Mouse (Mus musculus) heart, postnatal 10 days (tissue): Measurements from ENCODE around the gene Pum2. TPM values are rescaled to one million over a fixed set of nuclear protein-coding genes. Genes with fewer than 3 reads are reported as not detected.
"Not testable (repeated sequence)": the region's sequence is repeated elsewhere in the genome, so short reads cannot be mapped to it uniquely, and the experiment has no call there.

Experiments
- DNase-seq, 2 experiments: peaks; one replicate each; pipeline ENCODE4 v3.0.0; 2021
- intact Hi-C: fragments of 180-260 bp; cut with DNase I; formaldehyde crosslinking; loops from one replicate; pipeline ENCODE4 v1.15.1; 2025
- total RNA-seq, 2 experiments: library from RNA; stranded (reverse); gene quantifications; 2 replicates each; pipeline ENCODE4 v1.2.3; 2021

Gene Pum2
- total RNA-seq, 2 experiments from 2014 or later = 136 to 147 TPM

DNA sequence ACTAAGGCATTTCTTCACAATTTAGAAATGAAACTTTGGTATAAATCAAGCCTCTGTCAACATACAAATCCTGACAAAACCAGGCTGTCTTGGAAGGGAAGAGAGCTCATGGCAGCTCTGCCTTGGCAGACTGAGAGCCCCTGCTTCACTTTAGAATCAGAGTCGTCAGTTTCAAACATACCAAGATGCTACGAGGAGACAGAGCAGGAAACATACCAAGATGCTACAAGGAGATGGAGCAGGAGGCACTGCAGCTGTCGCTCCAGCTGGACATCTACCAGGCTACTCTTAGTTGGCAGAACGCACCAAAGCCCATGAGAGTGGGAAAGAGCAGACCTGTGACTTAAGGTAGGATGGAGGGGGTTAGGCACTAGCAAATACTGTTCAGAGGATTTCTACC is 11.2 kb upstream of the Pum2 start:
- intact Hi-C loops = no loop called here
- no peak for DNase-seq

DNA sequence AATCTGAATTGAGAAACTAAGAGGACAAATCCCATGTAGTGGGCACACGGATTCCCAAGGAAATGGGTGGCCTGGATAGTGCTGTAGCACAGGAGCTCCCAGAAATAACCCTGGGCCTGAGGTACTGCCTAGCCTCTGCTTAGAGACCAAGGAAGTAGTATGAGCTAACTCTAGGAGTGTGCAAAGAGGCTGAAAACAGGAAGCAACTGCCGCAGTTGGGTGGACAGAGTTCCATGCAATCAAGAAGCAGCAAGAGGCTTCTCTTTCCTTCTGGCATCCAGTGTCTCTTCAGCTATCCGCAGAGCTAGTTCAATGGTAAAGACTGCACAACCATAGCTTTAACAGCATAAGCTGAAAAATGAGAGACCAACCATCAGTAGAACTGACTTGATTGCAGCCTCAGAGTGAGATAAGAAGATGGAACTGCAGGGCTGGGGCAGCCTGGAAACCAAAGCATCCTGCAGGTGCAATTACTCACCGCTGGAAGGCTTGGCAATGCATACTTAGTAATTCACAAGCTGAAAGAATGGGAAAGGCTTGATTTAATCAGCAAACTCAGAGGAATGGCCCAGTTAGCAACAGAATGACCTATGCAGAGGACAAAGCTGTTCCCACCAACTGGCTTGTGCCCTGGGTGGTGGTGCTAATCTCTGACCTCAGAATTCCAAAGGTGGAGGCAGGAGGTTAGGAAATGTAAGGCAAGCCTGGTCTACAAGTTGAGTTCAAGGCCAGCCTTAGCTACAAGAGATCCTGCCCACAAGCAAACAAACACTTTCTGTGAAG is 6.3 kb upstream of the Pum2 start:
- DNase-seq = no peak
- intact Hi-C loops = no loop called here

DNA sequence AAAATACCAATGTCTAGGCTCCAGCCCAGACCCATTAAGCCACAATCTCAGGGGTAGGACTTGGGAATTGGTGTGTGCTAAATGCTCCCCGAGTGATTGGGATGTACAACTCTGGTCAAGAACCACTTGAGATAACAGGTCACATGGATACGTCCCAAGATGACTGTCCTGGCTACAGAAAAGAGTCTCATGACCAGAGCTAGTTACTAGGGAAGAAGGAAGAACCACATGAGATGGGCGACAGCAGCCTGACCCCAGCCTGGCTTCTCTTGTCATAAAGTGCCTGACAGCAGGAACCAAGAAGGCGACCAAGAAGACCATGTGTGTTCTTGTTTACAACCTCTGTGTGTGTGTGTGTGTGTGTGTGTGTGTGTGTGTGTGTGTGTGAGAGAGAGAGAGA is 4.5 kb upstream of the Pum2 start:
- DNase-seq = peak in 1 of 2 experiments; percentile 36
- intact Hi-C loops = no loop called here

DNA sequence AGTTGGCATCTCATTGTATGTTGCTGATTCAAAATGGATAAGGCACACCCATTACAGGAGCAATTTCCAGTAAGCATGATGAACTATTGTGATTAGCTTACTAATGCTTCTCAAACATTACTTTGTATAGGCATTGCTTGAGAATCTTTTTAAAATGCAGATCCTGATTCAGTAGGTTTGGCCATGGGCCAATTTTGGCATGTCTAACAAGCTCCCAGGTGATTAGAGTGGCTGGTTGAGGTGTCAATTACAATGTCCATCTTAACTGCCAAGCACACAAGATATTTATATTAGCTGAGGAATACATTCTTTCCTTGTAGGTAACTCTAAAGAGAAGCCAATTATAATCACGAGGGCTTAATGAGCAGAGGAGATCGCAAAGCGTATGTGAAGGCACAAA is 4.1 kb upstream of the Pum2 start:
- intact Hi-C loops = loop anchor here (2.0 to 10.0 kb wide), 2 partner anchors 29 to 905 kb away; partner anchors contain the start of gene Osr1
- no peak for DNase-seq

DNA sequence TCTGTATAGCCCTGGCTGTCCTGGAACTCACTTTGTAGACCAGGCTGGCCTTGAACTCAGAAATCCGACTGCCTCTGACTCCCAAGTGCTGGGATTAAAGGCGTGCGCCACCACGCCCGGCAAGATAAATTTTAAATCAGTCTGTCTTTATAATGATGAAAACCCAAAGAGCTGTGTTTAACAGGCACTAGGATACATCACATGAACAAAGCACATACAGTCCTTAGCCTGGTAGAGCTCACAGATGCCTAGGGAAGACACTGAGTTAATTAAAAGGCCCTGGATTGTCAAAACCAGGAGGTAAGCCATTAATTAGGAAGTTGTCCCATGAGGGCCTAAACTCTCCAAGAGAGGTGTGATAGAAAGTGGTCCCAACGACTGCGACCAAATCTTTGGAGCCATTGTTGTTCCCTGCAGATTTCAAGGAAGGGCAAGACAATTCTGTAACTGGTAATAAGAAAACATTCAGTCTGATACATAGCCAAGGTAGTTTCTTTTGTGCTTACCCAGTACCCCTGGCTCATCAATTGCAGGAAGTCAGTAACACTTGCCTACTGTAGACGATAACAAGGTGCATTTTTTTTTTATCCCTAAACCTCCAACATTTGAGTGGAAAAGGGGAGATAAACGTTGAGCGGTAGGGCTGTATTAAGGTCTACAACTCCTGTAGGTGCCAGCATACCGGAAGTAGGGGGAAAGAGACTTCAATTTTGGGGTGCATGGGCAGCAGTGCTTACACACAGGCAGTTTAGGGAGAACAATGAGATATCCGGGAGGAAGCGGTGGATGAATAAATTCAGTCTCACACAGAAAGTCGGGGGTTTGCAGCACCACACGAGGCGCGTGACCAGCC is 587 bp upstream of the Pum2 start:
- intact Hi-C loops = loop anchor here (10.0 kb wide), 1 partner anchor 901 kb away; the partner anchor contains the start of gene Osr1
- DNase-seq = no peak

DNA sequence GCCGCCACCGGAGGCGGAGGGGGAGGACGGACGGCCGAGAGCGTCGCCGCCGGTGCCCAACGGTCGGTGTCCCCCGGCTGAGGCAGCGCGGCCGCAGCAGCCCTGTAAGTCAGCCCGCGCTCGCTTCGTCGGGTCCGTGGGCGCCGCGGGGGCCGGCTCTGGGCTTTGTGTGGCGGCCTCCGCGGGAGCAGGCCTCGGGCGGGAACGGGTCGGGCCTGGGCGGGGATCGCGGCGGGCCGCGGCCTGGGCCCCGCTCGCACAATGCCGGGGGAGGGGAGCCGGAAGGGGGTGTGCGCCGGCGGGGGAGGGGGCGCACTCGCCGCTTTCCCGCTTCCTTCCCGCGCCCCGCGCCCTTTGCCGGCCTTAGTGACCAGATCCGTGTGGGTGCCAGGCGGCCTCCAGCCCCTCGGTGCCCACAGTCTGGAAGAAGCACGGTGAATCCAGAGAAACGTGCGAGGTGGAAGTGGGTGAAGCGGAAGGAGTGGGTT is 487 bp downstream of the Pum2 start:
- peak in 1 of 2 experiments; percentile 70 for DNase-seq
- intact Hi-C loops = loop anchor here (2.0 to 10.0 kb wide), 2 partner anchors 14 to 900 kb away; partner anchors contain the start of gene Osr1

DNA sequence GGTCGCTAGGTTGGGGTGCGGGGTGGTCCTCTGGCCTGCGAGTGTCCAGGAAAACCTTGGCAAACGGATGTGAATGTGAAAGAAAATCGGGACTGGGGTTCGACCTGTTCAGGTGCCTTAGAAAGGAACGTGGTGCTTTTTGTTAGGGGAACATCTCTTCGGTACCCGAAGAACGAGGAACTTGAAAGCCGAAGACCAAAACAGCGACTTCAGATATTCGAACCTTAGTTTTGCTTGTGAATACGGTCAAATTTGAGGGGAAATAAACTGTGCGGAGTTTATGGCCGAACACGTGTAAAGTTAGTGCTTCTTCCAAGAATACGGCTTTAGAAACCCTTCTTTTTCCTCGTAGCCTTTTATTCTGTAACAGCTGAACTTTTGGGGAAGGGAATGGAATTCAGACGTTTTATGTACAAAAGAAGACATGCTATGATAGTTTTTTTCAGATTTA is 982 bp downstream of the Pum2 start:
- intact Hi-C loops = loop anchor here (2.0 to 10.0 kb wide), 2 partner anchors 14 to 900 kb away; partner anchors contain the start of gene Osr1

DNA sequence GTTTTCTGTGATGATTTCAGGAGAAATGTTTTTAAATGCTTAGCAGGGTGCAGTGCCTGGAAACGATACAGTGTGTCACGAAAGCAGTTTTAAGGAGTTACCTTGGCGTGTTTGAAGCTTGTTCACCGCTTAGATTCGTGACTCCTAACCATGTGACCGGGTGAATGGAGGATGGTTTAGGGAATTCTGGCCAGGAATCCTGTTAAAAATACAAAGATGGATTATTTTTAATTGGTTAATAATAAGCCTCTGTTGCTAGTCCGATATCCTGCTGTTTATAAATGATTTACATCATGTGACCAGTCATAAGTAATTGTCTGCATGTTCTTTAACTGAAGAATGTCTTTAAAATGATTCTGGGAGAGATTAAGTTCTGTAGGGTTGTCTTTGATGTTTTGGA is 1.4 kb downstream of the Pum2 start:
- intact Hi-C loops = loop anchor here (2.0 to 10.0 kb wide), 2 partner anchors 13 to 899 kb away; partner anchors contain the start of gene Osr1
- no peak for DNase-seq

More for the DNA sequence above, 982 bp downstream of the Pum2 start:
- no peak for DNase-seq

DNA sequence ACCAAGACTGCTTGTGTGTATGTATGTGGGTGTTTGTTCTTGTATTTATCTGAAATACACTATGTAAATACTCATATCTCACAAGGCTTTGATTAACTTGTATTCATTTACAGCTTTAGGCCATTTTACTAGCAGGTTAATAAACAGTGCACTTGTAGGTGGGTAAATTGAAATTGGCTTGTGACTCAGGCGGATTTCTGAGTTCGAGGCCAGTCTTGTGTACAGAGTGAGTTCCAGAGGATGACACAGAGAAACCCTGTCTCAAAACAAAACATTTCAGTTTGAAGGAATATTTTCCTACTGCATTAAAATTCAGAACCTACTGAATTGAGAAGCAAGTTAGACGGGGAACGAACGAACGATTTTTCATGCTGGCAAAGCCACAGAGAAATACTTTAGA is 2.4 kb downstream of the Pum2 start:
- intact Hi-C loops = loop anchor here (10.0 kb wide), 1 partner anchor 898 kb away; the partner anchor contains the start of gene Osr1
- DNase-seq = no peak

DNA sequence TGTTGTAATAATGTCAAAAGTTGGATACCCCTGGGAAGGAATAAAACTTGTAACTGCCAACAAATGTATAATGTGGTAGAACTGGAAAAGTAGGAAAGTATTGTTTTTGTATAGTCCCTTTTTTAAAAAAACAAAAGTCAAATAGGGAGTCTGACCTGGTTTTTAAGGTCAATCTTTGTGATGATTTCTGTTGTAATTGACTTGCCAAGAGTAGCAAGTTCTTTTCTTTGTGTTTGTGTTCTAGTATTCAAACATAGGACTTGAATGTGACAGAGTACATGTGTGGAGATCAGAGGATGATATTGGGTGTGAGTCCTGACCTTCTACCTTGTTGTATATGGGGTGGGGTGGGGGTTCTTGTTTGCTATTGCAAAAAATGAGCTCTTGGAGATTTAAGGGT is 4.0 kb downstream of the Pum2 start:
- DNase-seq = no peak
- intact Hi-C loops = loop anchor here (10.0 kb wide), 1 partner anchor 897 kb away; the partner anchor contains the start of gene Osr1

DNA sequence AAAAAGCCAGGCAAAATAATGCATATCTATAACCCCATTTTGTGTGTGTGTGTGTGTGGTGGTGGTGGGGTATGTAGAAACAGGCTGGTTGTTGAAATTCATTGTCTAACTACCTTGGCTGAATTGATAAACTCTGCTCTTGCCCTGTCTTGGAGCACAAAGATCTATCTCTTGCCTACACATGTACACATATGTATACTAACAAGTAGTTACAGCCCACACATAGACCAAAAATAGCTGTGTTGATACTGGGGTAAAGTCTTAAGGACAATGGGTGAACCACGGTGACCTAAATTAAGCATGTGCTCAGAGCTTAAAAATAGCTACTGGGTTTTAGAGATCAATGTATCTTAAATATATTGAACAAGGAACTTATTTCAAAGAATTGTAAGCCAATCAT is 10.3 kb downstream of the Pum2 start:
- no peak for DNase-seq

DNA sequence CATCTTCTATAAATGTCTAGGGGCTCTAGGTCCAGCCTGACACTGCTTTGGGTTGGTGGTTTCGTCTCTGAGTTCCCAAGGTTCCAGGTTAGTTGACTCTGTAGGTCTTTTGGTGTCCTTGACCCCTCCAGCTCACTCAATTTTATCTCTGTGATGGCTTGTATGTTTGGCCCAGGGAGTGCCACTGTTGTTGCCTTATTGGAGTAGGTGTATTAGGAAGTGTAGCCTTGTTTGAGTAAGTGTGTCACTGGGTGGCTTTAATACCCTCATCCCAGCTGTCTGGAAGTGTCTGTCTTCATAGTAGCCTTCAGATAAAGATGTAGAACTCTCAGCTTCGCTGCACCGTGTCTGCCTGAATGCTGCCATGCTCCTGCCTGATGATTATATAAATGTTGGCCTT is 11.1 kb downstream of the Pum2 start:
- intact Hi-C loops = no loop called here
- no peak for DNase-seq

More for the DNA sequence above, 10.3 kb downstream of the Pum2 start:
- intact Hi-C loops = no loop called here

DNA sequence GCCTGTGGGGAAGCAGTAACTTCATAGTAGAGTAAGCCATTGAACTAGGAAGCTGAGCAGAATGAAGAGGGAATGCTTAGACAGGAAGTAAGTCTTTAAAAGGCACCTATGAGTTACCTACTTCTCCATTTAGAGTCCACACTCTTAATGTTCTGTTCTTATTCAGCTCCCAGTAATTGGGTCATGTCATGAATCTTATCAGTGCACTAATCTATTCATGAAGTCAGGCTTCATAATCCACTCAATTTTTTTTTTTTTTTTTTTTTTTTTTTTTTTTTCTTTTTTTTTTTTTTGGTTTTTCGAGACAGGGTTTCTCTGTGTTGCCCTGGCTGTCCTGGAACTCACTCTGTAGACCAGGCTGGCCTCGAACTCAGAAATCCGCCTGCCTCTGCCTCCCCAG is 15.9 kb downstream of the Pum2 start:
- DNase-seq = not testable (repeated sequence)
- intact Hi-C loops = loop anchor here (2.0 to 10.0 kb wide), 2 partner anchors 15 to 1705 kb away; partner anchors contain the start of genes Pum2 and Rdh14

DNA sequence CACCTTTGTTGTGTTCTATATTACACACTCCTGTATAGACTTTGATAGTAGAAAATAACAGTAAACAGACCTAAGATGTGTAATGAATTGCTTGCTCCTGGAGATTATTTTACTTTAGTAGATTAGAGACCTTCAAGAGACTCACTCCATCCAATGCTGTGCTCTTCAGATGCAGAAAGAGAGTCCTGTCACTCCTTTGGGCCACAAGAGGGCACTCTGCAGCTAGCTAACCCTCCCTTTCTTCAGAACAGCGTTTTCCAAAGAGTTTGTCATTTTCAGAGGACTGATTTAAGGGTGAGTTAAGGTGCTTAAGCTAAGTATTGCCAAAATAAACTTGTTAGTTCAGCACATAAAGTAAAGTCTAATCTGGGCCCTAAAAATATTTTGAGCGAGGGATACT is 25.0 kb downstream of the Pum2 start:
- intact Hi-C loops = loop anchor here (5.0 to 10.0 kb wide), 3 partner anchors 183 to 1696 kb away; partner anchors contain the start of gene Rdh14
- peak; percentile 52 to 61 for DNase-seq

DNA sequence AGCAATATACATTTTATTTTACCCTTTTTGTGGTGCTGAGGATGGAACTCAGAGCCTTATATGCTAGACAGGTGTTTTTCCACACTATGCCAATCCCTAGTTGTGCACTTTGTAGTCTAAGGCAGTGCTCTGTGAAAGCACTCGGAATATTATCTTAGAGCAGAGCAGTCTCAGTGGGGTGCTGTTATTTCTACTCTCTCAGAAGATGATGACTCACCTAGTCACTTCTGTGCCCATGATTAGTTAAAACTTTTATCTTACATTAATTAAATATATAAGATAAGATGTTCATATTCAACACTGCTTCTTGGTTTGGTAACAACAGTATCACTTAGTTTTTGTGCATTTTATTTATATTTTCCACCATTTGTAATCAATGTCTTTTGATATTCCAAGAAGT is 30.1 kb downstream of the Pum2 start:
- DNase-seq = no peak
- intact Hi-C loops = no loop called here

DNA sequence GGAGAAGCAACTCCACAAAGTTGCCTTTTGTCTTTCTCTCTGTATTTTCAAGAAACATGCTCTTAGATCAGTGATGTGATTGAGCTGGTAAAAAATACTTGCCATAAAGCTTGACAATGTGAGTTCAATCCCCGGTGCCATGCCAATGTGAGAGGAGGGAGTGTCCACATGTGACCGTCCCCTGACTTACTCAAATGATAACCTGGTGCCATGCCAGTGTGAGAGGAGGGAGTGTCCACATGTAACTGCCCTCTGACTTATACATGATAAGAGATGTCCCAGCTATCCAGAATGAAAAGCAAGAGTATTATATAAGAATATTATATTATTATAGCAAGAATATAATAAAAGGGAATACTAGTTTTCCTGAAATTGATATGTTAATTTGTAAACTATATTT is 34.9 kb downstream of the Pum2 start:
- intact Hi-C loops = no loop called here

DNA sequence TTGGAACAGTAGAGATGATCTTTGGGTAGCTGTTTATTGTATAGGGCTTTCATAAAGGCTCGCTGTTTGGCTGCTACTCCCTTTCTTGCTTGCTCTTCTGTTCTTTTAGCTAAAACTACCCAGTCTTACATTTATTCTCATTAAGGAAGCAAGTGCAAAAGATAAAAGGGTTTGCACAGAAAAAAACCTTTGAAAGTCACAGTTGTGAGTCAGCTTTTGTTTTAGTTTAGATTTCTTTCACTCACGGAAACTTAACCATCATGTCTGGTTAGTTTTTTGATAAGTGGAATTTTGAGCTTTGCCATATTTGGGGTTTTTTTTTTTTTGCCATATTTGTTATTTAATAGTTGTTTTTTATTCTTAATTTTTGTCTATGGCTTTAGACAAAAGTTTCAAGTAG is 38.7 kb downstream of the Pum2 start:
- intact Hi-C loops = no loop called here
- DNase-seq = no peak

More for the DNA sequence above, 34.9 kb downstream of the Pum2 start:
- DNase-seq = no peak

DNA sequence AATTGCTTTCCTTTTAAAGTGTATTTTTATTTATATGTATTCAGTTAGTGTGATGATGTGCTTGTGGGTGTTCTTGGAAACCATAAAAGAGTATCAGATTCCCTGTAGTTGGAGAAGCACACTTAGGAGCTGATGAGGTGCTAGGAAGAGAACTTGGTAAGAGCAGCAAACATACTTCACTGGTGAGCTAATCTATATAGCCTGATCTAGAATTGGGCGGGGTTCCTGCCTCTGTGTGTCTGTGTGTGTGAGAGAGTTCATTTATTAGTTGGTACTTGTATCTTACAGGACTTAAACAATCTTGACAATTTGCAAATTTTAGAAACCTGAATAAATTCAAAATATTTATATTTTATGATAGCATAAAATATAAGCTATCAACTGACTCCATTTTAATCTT is 42.2 kb downstream of the Pum2 start:
- intact Hi-C loops = no loop called here
- DNase-seq = no peak

DNA sequence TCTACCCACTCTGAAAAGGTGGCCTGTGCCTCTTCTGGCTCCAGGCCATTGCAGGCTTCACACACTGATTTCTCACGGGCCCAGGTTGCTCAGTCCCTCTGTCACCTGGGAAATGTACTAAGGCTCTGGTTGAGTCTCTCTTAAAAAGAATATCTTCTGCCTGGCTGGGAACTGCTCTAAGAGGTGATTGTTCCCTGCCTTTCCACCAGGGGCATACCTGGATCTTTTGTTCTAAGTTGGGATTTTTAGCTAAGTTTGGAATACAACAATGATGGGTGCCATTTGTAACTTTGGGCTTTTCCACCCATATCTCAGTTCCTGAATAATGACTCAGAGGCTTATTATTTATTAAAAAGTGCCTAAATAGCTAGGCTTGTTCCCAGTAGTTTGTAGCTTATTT is 53.0 kb downstream of the Pum2 start:
- intact Hi-C loops = no loop called here
- no peak for DNase-seq

DNA sequence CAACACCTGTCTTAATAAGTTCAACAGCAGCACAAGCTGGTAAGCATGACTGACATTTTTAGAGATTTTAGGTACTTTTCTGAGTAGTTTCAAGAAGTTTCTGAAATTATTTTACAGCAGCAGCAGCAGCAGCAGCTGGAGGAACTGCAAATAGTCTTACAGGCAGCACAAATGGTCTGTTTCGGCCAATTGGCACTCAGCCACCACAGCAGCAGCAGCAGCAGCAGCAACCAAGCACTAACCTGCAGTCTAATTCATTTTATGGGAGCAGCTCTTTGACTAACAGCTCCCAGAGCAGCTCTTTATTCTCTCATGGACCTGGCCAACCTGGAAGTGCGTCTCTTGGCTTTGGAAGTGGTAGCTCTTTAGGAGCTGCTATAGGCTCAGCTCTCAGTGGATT is 54.8 kb downstream of the Pum2 start:
- intact Hi-C loops = no loop called here

DNA sequence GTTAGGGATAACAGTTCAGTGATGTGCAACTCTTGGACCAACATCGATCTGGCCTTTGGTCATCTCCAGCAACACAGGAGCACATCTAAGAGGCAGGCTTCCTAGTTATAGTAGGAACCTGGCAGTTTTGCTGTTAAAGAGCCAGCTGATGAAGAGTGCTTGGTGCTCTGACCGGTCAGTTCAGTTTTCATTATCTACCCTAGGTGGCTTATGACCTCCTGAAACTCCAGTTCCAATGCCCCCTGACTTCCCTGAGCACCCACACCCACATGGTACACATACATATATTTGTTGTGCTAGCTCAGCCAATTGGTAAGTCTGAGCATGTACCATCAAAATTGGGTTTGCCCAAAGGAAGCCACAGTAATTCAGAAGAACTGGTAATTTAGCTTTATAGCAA is 79.7 kb downstream of the Pum2 start:
- DNase-seq = no peak
- intact Hi-C loops = no loop called here

More for the DNA sequence above, 54.8 kb downstream of the Pum2 start:
- DNase-seq = peak; percentile 41 to 43
